Mouse (Mus musculus) intestine, embryonic 16.5 days (tissue): ENCODE data around the gene Tes. TPM values are rescaled to one million over a fixed set of nuclear protein-coding genes. Genes with fewer than 3 reads are reported as not detected.

Experiments used
- ATAC-seq: fragments of 200-750 bp; cut with Nextera tagmentation; 2 replicates; pipeline ENCODE4 v1.8.0; 2017; ENCODE audit warnings: moderate TSS enrichment, moderate library complexity
- H3K27ac ChIP-seq: fragments of 300-500 bp; sonication (generic); 2 replicates; pipeline ENCODE4 v1.5.1; 2014; ENCODE audit warnings: mild to moderate bottlenecking, low read length
- H3K27me3 ChIP-seq: fragments of 300-500 bp; sonication (generic); replicated peaks from 2 replicates; pipeline ENCODE4 v1.6.1; 2014; ENCODE audit warnings: low read length, control low read depth, mixed read lengths; ENCODE audit not compliant: control insufficient read depth, insufficient read depth
- H3K36me3 ChIP-seq: fragments of 300-500 bp; sonication (generic); 2 replicates; pipeline ENCODE4 v1.6.1; 2014; ENCODE audit warnings: low read length, control low read depth; ENCODE audit not compliant: control insufficient read depth, insufficient read depth
- H3K4me1 ChIP-seq: fragments of 300-500 bp; sonication (generic); 2 replicates; pipeline ENCODE4 v1.6.1; 2014; ENCODE audit warnings: low read length, control low read depth, mixed read lengths; ENCODE audit not compliant: control insufficient read depth, insufficient read depth
- H3K4me2 ChIP-seq: fragments of 300-500 bp; sonication (generic); 2 replicates; pipeline ENCODE4 v1.6.1; 2014; ENCODE audit warnings: low read depth, low read length, control low read depth
- H3K4me3 ChIP-seq: fragments of 300-500 bp; sonication (generic); 2 replicates; pipeline ENCODE4 v1.5.1; 2014; ENCODE audit warnings: mild to moderate bottlenecking, low read length
- H3K9ac ChIP-seq: fragments of 300-500 bp; sonication (generic); 2 replicates; pipeline ENCODE4 v1.6.1; 2014; ENCODE audit warnings: low read depth, low read length
- H3K9me3 ChIP-seq: fragments of 300-500 bp; sonication (generic); 2 replicates; pipeline ENCODE4 v1.6.1; 2016; ENCODE audit warnings: low read length, control low read depth; ENCODE audit not compliant: control insufficient read depth
- WGBS: fragments of 180-500 bp; shearing (Covaris S2); extraction: QIAGEN DNeasy Blood & Tissue Kit; methylation state at CpG from one replicate; pipeline ENCODE4 v1.1.7; 2014; 5-methylcytosine and 5-hydroxymethylcytosine counted together
- polyA plus RNA-seq: library from polyadenylated mRNA; unstranded; fragments of >200 nt; fragmentation: Nextera tagmentation; extraction: Ambion mirVana; gene quantifications from 2 replicates; pipeline ENCODE4 v1.2.1, GENCODE M21; 2015

Tes gene
- 90.1 and 97.0 TPM in 2 replicates for polyA plus RNA-seq

GRCm38 (mm10) chr6:17064936-17065790, at the start of gene Tes:
TSS of gene Tes (plus strand) at chr6:17065149.
- no peaks in the 10 kb centered on the region for H3K9me3 ChIP-seq
- peak; percentile 92 for ATAC-seq
- no peaks in the 10 kb centered on the region for H3K36me3 ChIP-seq
- H3K27ac ChIP-seq = peak within 1 kb of the TSS; percentile 86
- H3K9ac ChIP-seq = peak within 1 kb of the TSS; percentile 84
- peak within 1 kb of the TSS; percentile 79 for H3K4me2 ChIP-seq
- H3K4me1 ChIP-seq = peaks cover 23% of the 10 kb centered on the region
- WGBS = under 1% methylated on average over 62 of the region's 63 CpGs
- H3K4me3 ChIP-seq = peak within 1 kb of the TSS; percentile 91
- H3K27me3 ChIP-seq = no peaks in the 10 kb centered on the region

- whole genome bisulfite sequencing = 70% methylated on average over 7 of the region's 7 CpGs
- Histone ChIP-seq H3K4me3 (no peak overlapping the region), H3K9ac (no peak overlapping the region), H3K27me3 (no peaks in the 10 kb centered on the region), H3K4me2 (no peak overlapping the region), H3K36me3 (no peaks in the 10 kb centered on the region), H3K9me3 (no peaks in the 10 kb centered on the region), H3K27ac (no peak overlapping the region), H3K4me1 (no peaks in the 10 kb centered on the region)
- no peak for ATAC-seq
These were observed 39.1 kb upstream of the Tes start for GRCm38 (mm10) chr6:17025886-17026285.

GRCm38 (mm10) chr6:17027572-17027971, 37.4 kb upstream of the Tes start:
- no peaks in the 10 kb centered on the region for H3K36me3 ChIP-seq
- H3K27ac ChIP-seq = no peak overlapping the region
- no peak for ATAC-seq
- H3K27me3 ChIP-seq = no peaks in the 10 kb centered on the region
- H3K4me3 ChIP-seq = no peak overlapping the region
- H3K4me2 ChIP-seq = no peak overlapping the region
- H3K4me1 ChIP-seq = 0 out of 2 replicates have a peak, but pooled peaks cover 4% of the 10 kb centered on the region
- no peaks in the 10 kb centered on the region for H3K9me3 ChIP-seq
- 20% methylated on average over 8 of the region's 8 CpGs for WGBS
- no peak overlapping the region for H3K9ac ChIP-seq

- Histone ChIP-seq H3K27ac (no peak overlapping the region), H3K4me1 (0 out of 2 replicates have a peak, but pooled peaks cover 4% of the 10 kb centered on the region), H3K36me3 (no peaks in the 10 kb centered on the region), H3K27me3 (no peaks in the 10 kb centered on the region), H3K4me3 (no peak overlapping the region), H3K9me3 (no peaks in the 10 kb centered on the region), H3K4me2 (no peak overlapping the region), H3K9ac (no peak overlapping the region)
- 82% methylated on average over 8 of the region's 8 CpGs for WGBS
- ATAC-seq = no peak
These were observed 36.1 kb upstream of the Tes start for GRCm38 (mm10) chr6:17028809-17029208.

- Histone ChIP-seq H3K9me3 (no peaks in the 10 kb centered on the region), H3K4me2 (no peak overlapping the region), H3K4me3 (no peak overlapping the region), H3K27me3 (no peaks in the 10 kb centered on the region), H3K4me1 (0 out of 2 replicates have a peak, but pooled peaks cover 4% of the 10 kb centered on the region), H3K9ac (no peak overlapping the region), H3K36me3 (no peaks in the 10 kb centered on the region), H3K27ac (no peak overlapping the region)
- ATAC-seq = no peak
- WGBS = 11% methylated on average over 2 of the region's 2 CpGs
These were observed 32.7 kb upstream of the Tes start for GRCm38 (mm10) chr6:17032231-17032728.

- Histone ChIP-seq H3K27ac (no peak overlapping the region), H3K27me3 (no peaks in the 10 kb centered on the region), H3K9me3 (no peaks in the 10 kb centered on the region), H3K9ac (no peak overlapping the region), H3K4me3 (no peak overlapping the region), H3K36me3 (no peaks in the 10 kb centered on the region), H3K4me2 (no peak overlapping the region), H3K4me1 (0 out of 2 replicates have a peak, but pooled peaks cover 4% of the 10 kb centered on the region)
- 83% methylated on average over 2 of the region's 2 CpGs for WGBS
- ATAC-seq = peak; percentile 43; the same call in 1 of the 2 replicates
These were observed 30.9 kb upstream of the Tes start for GRCm38 (mm10) chr6:17034095-17034494.

GRCm38 (mm10) chr6:17035228-17035627, 29.7 kb upstream of the Tes start:
- no peak overlapping the region for H3K27ac ChIP-seq
- no peaks in the 10 kb centered on the region for H3K9me3 ChIP-seq
- no peak overlapping the region for H3K4me3 ChIP-seq
- no peak overlapping the region for H3K9ac ChIP-seq
- 0 out of 2 replicates have a peak, but pooled peaks cover 4% of the 10 kb centered on the region for H3K4me1 ChIP-seq
- peak; percentile 93 for ATAC-seq
- no peak overlapping the region for H3K4me2 ChIP-seq
- no peaks in the 10 kb centered on the region for H3K27me3 ChIP-seq
- no peaks in the 10 kb centered on the region for H3K36me3 ChIP-seq

GRCm38 (mm10) chr6:17051432-17052025, 13.4 kb upstream of the Tes start:
- H3K27me3 ChIP-seq = no peaks in the 10 kb centered on the region
- ATAC-seq = peak; percentile 43
- WGBS = 56% methylated on average over 4 of the region's 4 CpGs
- H3K4me1 ChIP-seq = peaks cover 8% of the 10 kb centered on the region
- no peak overlapping the region for H3K4me3 ChIP-seq
- H3K4me2 ChIP-seq = no peak overlapping the region
- H3K9me3 ChIP-seq = no peaks in the 10 kb centered on the region
- no peak overlapping the region for H3K9ac ChIP-seq
- no peaks in the 10 kb centered on the region for H3K36me3 ChIP-seq
- no peak overlapping the region for H3K27ac ChIP-seq

- ATAC-seq = peak; percentile 80
- no peak overlapping the region; the same call in 1 of the 2 replicates for H3K27ac ChIP-seq
These were observed 11.8 kb upstream of the Tes start for GRCm38 (mm10) chr6:17053028-17053660.

More at GRCm38 (mm10) chr6:17053028-17053660, 11.8 kb upstream of the Tes start:
- H3K9ac ChIP-seq = no peak overlapping the region
- 59% methylated on average over 6 of the region's 6 CpGs for WGBS
- H3K4me3 ChIP-seq = no peak overlapping the region
- H3K36me3 ChIP-seq = no peaks in the 10 kb centered on the region
- no peak overlapping the region for H3K4me2 ChIP-seq
- no peaks in the 10 kb centered on the region for H3K27me3 ChIP-seq
- peaks cover 8% of the 10 kb centered on the region for H3K4me1 ChIP-seq
- no peaks in the 10 kb centered on the region for H3K9me3 ChIP-seq
